Mouse (Mus musculus): ENCODE measurements around the gene Spcs3.

Gene Spcs3

GRCm38 (mm10) chr8:54508096-54508456 is 21.7 kb downstream of the Spcs3 start:
- DNase-seq (ENCODE audit: low spot score in 2 of 2), result no peak

GRCm38 (mm10) chr8:54507428-54508095 is 22.2 kb downstream of the Spcs3 start:
- DNase-seq (ENCODE audit: low spot score in 2 of 2), result peak; percentile 30 to 64

GRCm38 (mm10) chr8:54505060-54505459 is 24.7 kb downstream of the Spcs3 start:
- no peak for DNase-seq (ENCODE audit: low spot score in 2 of 2)

- no peak for DNase-seq (ENCODE audit: low spot score in 2 of 2)
Measured at GRCm38 (mm10) chr8:54503104-54503503, 26.7 kb downstream of the Spcs3 start.

- DNase-seq (ENCODE audit: low spot score in 2 of 2), result no peak
Measured at GRCm38 (mm10) chr8:54493915-54494314, 35.9 kb downstream of the Spcs3 start.

- DNase-seq (ENCODE audit: low spot score in 2 of 2), result peak in 1 of 2 experiments; percentile 28
Measured at GRCm38 (mm10) chr8:54493110-54493509, 36.7 kb downstream of the Spcs3 start.

GRCm38 (mm10) chr8:54491934-54492333 is 37.9 kb downstream of the Spcs3 start:
- no peak for DNase-seq (ENCODE audit: low spot score in 2 of 2)

- DNase-seq (ENCODE audit: low spot score in 2 of 2), result no peak
Measured at GRCm38 (mm10) chr8:54491057-54491690, 38.6 kb downstream of the Spcs3 start.

- no peak for DNase-seq (ENCODE audit: low spot score in 2 of 2)
Measured at GRCm38 (mm10) chr8:54488437-54488836, 41.4 kb downstream of the Spcs3 start.

GRCm38 (mm10) chr8:54486555-54487273 is 43.1 kb downstream of the Spcs3 start:
- no peak for DNase-seq (ENCODE audit: low spot score in 2 of 2)
